Mouse (Mus musculus): ENCODE data around the gene Tac2.
A peak's percentile ranks its signal among the peaks of the same experiment; 100 is the strongest.

Gene Tac2

GRCm38 (mm10) chr10:127724178-127724577 lies at the start of gene Tac2:
Gene Tac2 (plus strand): TSS chr10:127724478.
- no peak for DNase-seq (ENCODE audit: low spot score)

GRCm38 (mm10) chr10:127674794-127675522 lies 49.3 kb upstream of the Tac2 start:
- DNase-seq (ENCODE audit: low spot score), result peak; percentile 85

DNA sequence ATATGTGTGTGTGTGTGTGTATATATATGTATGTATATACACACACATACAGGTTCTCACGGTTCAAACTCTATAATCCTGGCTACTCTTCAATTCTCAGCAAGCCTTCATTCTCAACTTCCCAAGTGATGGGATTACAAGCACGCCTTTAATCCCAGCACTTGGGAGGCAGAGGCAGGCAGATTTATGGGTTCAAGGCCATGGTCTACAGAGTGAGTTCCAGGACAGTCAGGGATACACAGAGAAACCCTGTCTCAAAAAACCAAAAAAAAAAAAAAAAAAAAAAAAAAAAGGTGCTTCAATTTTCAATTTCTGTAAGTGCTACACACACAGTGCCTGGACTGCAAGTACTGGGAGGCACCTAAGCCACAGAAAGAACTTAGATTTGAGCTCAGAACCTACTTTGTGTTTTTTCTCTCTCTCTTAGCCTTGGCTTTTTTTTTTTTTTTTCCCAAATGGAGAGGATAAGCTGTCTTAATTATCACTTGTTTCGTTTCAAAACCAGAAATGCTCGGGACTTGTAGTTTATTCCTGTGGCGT lies 48.3 kb upstream of the Tac2 start:
- no peak for DNase-seq (ENCODE audit: low spot score)

DNA sequence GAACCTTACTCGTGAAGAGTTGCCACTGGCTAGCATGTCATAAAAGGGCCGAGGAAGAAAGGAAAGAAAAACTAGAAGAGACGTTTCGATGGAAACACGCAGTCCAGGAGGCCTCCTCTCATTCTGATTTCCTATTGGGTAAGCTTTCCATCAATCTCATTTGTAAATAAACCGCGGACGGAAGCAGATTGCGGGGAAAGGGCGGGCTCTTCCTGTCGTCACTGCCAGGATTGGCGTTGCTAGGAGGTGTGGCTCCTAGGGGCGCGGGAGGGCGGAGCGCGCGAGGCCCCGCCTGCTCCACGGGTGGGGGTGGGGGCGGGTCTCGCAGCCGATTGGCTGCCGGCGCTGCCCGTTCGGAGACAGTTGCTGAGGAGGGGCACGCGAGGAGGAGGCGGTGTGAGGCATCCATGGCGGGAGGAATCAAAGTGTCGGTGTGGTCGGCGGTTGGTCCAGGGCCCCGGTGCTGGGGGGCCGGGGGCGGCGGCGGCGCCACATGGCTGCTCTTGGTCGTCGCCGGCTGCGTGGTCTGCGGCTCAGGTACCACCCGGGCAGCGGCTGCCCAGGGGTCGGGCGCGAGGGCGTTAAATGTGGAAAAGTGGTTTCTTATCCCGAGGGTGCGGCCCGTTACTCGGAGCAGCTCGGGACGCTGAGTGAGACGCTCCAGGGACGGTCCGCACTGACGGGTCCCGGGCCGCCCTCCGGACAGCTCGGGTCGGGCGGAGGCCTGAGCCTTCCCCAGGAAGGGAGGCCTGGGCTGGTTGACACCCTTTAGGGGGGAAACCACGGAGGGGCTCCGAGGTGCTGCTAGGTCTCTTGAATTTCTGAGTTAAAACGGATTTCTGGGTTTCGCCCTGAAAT lies 47.4 kb upstream of the Tac2 start:
- DNase-seq (ENCODE audit: low spot score), result peak; percentile 93

GRCm38 (mm10) chr10:127677591-127678336 lies 46.5 kb upstream of the Tac2 start:
- peak; percentile 72 for DNase-seq (ENCODE audit: low spot score)

GRCm38 (mm10) chr10:127679208-127679607 lies 45.1 kb upstream of the Tac2 start:
- DNase-seq (ENCODE audit: low spot score), result no peak

GRCm38 (mm10) chr10:127679881-127680280 lies 44.4 kb upstream of the Tac2 start:
- DNase-seq (ENCODE audit: low spot score), result no peak

DNA sequence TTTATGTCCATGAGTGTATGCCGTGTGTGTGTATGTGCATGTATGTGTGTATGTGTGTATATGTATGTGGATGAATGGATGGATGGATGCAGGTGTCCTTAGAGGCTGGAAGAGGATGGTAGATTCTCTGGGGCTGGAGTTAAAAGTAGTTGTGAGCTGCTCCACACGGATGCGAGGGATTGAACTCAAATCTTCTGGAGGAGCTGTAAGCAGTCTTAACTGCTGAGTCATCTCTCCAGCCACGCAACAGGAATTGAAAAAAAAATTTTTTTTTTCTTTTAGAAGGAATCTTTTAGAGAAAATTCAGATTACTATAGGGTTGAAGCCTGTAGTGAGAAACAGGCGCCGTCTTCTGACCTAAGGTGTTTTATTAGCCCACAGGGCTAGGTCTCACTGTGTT lies 41.4 kb upstream of the Tac2 start:
- DNase-seq (ENCODE audit: low spot score), result no peak

- DNase-seq (ENCODE audit: low spot score), result no peak
Measured at GRCm38 (mm10) chr10:127691053-127691452, 33.2 kb upstream of the Tac2 start.

GRCm38 (mm10) chr10:127694636-127695035 lies 29.6 kb upstream of the Tac2 start:
- no peak for DNase-seq (ENCODE audit: low spot score)

DNA sequence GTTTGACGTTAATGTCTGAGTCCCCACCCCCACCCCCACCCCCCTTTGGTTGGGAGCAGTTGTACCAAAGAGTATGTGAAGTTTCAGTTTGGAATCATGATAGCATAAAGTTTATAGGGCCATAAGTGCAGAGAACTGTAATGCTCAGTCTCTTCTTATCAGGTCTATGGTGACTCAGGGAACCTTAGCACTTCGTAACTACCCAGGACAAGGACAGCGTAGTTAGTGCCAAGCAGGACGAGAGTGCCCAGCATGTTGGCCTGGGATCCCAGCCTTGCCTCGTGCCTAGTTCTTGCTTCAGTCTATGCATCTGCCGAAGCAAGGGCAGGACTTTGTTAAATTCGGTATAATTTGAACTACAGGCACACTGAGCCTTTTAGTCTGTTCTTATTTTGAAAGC lies 28.5 kb upstream of the Tac2 start:
- DNase-seq (ENCODE audit: low spot score), result no peak

DNA sequence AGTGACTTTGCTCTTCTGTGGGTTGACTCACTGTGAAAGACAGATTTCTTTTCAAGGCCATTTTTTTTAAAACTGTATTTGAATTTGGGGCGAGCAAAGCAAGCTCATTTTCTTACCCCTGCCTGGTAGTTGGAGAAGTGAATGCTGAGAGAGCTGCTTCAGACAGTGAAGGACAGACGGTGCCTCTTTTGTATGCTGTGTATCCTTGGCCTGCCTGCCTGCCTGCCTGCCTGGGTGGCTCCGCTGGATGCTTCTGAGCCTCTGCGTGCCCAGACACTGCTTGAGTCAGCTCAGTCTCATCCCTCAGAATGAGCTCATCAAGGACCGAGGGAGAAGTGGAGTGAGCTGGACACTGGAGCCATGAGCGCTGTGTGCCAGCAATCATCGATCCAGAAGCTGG lies 25.3 kb upstream of the Tac2 start:
- DNase-seq (ENCODE audit: low spot score), result no peak

- DNase-seq (ENCODE audit: low spot score), result no peak
Measured at GRCm38 (mm10) chr10:127703299-127703698, 21.0 kb upstream of the Tac2 start.

DNA sequence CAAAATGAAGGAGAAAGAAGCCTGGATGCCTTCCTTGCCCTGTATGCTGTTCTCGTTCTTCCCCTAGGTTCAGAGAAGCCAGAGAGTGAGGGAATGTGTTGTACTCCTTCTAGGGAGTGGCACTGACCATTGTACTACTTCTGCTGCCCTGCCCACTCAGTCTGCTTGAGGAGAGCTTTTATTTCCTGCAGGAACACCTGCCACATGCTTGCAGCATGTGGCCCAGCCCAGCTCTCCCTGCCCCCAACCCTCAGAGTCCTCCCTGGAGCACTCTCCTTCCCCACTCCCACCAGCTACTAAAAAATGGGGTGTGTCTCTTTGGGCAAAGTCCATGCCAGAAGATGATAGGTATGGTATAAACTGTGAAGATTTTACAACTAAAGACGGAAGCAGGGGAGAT lies 20.0 kb upstream of the Tac2 start:
- no peak for DNase-seq (ENCODE audit: low spot score)

DNA sequence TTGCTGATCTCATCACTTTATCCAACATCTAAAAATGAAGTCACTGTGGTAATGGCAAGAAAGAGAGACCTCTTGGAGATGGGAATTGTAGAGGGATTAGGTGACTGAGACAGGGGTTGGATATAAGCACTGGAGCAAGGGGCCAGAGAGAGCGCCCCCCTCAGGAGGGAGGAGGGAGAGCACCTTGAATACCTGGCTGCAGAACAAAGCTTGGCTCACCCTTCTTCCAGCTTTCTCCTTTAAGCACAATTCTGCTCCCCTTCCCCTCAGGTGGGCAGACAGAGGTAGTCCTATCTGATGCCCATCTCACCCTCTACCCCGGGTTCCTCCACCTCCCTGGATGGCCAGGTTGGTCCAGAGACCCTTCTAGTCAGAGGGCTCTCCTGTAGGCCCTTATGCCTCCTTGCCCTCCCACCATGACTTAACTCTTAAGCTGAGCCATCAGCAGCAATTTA lies 19.5 kb upstream of the Tac2 start, which contains the start of gene Myo1a:
Gene Myo1a (plus strand): TSS at position 405 of the 455 bp plus-strand sequence.
- no peak for DNase-seq (ENCODE audit: low spot score)

DNA sequence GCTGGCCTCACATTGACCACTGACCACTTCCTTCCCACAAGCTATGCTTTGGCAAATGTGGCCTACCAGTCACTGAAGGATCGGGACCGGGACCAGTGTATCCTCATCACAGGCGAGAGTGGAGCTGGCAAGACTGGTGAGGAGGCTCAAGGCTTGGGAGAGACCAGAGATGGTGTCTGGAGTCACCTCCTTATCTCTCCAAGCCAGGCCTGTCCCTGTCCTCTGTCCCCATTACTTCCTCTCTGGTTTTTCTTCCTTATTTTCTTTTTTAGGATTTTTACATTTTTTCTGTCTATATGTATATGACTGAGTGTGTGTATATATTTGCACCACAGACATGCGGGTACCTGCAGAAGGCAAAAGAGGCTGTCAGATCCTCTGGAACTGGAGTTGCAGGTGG lies 18.5 kb upstream of the Tac2 start:
- DNase-seq (ENCODE audit: low spot score), result no peak

GRCm38 (mm10) chr10:127707721-127708120 lies 16.6 kb upstream of the Tac2 start:
- DNase-seq (ENCODE audit: low spot score), result no peak

GRCm38 (mm10) chr10:127708850-127709370 lies 15.4 kb upstream of the Tac2 start:
- no peak for DNase-seq (ENCODE audit: low spot score)

GRCm38 (mm10) chr10:127710331-127710730 lies 13.9 kb upstream of the Tac2 start:
- no peak for DNase-seq (ENCODE audit: low spot score)

GRCm38 (mm10) chr10:127712736-127713135 lies 11.5 kb upstream of the Tac2 start:
- DNase-seq (ENCODE audit: low spot score), result no peak

DNA sequence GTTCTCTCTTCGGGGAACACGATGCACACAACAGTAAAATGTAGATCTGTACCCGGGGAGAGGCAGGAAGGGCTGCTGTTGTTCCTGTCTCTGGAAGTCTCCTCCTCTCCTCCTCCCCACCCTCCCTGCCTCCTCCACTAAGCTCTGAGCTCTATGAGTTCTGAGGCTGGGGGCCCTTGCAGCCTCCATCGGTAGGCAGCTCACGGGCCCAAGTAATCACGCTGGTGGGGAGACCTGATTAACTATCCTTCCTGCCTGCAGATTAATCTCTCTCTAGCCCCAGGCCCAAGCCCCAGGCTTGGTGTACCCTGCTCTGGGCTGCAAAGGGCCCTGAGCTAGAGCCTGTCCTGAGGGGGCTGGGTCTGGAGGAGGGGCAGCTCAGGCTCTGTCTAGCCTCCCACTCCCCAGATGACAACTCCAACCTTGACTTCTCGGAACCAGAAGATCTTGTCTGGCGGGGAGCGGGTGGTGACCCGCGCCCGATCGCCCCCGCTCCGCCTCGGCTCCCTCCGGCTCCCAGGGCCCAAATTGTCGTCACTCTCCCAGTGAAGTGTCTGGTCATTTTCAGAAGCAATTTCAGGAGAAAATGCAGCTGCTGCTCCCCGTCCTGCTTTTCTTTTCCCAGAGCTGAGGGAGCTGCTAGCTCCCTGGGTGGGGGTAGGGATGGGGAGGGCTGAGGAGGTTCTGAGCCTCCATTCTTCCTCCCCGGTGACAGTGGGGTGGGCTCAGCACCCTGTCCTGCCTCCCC lies 2.4 kb upstream of the Tac2 start:
- no peak for DNase-seq (ENCODE audit: low spot score)
